Mouse (Mus musculus): ENCODE measurements around the gene Hilpda.

GRCm38 (mm10) chr6:29261831-29262230, 10.5 kb upstream of the Hilpda start:
- TF ChIP-seq GATA1 (IDR thresholded peaks at IDR 0.05; ENCODE audit: low read length) = no peak
- TF ChIP-seq TAL1 (IDR thresholded peaks at IDR 0.05; ENCODE audit: low read length) = no peak
